Mouse (Mus musculus): ENCODE results near the gene Tns2. TPM values are rescaled to one million over a fixed set of nuclear protein-coding genes. Genes with fewer than 3 reads are reported as not detected.

Gene Tns2
- total and polyA plus RNA-seq, 3 experiments: 114 to 184 (median 130) TPM

DNA sequence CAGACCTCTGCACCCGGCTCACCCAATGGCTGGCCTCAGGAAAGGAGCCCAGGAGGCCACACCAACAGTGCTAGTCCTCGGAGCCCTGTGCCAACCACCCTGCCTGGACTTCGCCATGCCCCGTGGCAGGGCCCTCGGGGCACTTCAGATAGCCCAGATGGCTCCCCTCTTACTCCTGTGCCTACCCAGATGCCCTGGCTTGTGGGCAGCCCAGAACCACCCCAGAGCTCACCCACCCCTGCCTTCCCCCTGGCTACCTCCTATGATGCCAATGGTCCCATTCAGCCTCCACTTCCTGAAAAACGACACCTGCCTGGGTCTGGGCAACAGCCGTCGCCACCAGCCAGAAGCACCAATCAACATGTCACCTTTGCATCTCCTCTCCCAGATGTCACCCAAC lies 12.6 kb downstream of the Tns2 start:
- Histone ChIP-seq H3K27me3 (ENCODE audit: control insufficient read depth, insufficient read depth, low read length) (no peaks in the 10 kb centered on the region), H3K9ac (ENCODE audit: low read depth, low read length) (no peak overlapping the region), H3K4me3 (no peak overlapping the region), H3K27ac (no peak overlapping the region), H3K4me1 (ENCODE audit: control insufficient read depth, insufficient read depth, low read length) (peaks cover 22% of the 10 kb centered on the region), H3K79me2 (replicated peaks; ENCODE audit: control insufficient read depth, insufficient read depth, low read length) (no peaks in the 10 kb centered on the region), H3K36me3 (ENCODE audit: control insufficient read depth, insufficient read depth, low read length) (peaks cover 43% of the 10 kb centered on the region)
- intact Hi-C loops (cut with DNase I): loop anchor here (10.0 kb wide), 1 partner anchor 112 kb away; no protein-coding TSS in a partner anchor
- no peak for TF ChIP-seq EP300 (IDR thresholded peaks at IDR 0.05; ENCODE audit: insufficient read depth, low read depth, low read length)
- TF ChIP-seq CTCF (IDR thresholded peaks at IDR 0.05): no peak
- no peak for TF ChIP-seq POLR2A (IDR thresholded peaks at IDR 0.05; ENCODE audit: insufficient read depth, low read depth, low read length)
- 60% methylated on average over 8 of the region's 8 CpGs for WGBS
- DNase-seq: no peak

DNA sequence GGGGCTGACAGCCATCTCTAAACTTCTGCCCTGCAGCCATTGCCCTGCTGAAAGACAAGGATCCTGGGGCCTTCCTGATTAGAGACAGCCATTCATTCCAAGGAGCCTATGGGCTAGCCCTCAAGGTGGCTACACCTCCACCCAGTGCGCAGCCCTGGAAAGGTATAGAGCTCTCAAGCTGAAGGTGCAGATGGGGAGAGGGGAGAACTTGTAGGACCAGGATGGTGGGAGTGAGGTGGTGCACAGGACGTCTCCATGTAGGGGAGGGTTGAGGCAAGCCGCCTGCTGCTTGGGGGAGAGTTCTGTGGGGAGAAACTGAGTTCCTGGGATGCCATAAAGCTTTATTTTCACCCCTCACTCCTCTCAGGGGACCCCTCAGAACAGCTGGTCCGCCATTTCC lies 13.5 kb downstream of the Tns2 start:
- Histone ChIP-seq H3K36me3 (ENCODE audit: control insufficient read depth, insufficient read depth, low read length) (peaks cover 35% of the 10 kb centered on the region), H3K4me1 (ENCODE audit: control insufficient read depth, insufficient read depth, low read length) (peaks cover 17% of the 10 kb centered on the region), H3K27ac (no peak overlapping the region), H3K4me3 (no peak overlapping the region), H3K79me2 (replicated peaks; ENCODE audit: control insufficient read depth, insufficient read depth, low read length) (no peaks in the 10 kb centered on the region), H3K9ac (ENCODE audit: low read depth, low read length) (no peak overlapping the region), H3K27me3 (ENCODE audit: control insufficient read depth, insufficient read depth, low read length) (no peaks in the 10 kb centered on the region)
- TF ChIP-seq EP300 (IDR thresholded peaks at IDR 0.05; ENCODE audit: insufficient read depth, low read depth, low read length) (no peak), POLR2A (IDR thresholded peaks at IDR 0.05; ENCODE audit: insufficient read depth, low read depth, low read length) (no peak), CTCF (IDR thresholded peaks at IDR 0.05) (no peak)
- intact Hi-C loops (cut with DNase I): loop anchor here (10.0 kb wide), 1 partner anchor 111 kb away; no protein-coding TSS in a partner anchor
- WGBS: 70% methylated on average over 4 of the region's 4 CpGs
- DNase-seq: peak in 1 of 2 experiments; percentile 20

DNA sequence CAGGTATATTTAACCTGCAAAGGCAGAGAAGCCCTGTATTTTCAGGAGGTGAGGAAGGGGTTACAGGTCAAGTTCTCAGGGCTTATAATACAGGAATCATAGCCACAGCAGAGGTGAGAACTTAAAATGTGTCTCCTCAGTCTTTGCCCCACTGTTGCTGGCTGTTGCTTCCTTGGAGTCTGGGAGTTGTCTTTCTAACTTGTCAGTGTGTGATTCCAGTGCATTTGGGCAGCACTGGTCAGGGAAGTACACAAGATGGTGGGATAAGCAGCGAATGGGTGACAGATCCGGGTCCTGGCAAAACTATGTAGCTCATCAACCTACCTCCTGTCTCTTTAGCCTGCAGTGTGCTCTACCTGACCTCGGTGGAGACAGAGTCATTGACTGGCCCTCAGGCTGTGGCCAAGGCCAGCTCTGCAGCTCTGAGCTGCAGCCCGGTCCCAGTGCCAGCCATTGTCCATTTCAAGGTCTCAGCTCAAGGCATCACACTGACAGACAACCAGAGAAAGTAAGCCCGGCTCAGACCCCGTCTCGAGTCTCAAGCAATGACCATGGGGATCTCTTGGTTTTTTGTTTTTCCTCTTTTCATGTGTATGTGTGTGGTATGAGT lies 14.5 kb downstream of the Tns2 start:
- peaks cover 31% of the 10 kb centered on the region for H3K36me3 ChIP-seq (ENCODE audit: control insufficient read depth, insufficient read depth, low read length)
- intact Hi-C loops (cut with DNase I): loop anchor here (10.0 kb wide), 1 partner anchor 110 kb away; no protein-coding TSS in a partner anchor

DNA sequence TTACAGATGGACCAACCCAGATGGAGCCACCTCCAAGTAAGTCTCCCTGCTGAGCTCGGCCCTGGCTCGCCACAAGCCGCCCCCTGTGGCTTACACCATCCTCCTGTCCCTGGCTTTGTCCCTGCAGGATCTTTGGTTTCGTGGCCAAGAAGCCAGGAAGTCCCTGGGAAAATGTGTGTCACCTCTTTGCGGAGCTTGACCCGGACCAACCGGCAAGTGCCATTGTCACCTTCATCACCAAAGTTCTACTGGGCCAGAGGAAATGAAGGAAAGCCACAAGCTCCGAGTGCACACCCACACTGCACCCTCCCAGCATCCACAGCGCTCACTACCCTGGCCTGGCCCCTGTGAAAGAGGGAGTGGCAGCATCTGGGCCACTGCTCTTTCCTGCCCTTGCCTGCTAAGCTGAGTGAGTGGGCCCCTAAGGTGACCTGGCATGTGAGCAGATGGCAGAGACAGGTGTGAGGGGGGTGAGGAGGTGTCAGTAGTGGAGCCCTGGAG lies 15.6 kb downstream of the Tns2 start:
- peak; percentile 30 to 34 for DNase-seq
- 42% methylated on average over 9 of the region's 9 CpGs for WGBS
- peaks cover 31% of the 10 kb centered on the region for H3K36me3 ChIP-seq (ENCODE audit: control insufficient read depth, insufficient read depth, low read length)

More for the DNA sequence above, 14.5 kb downstream of the Tns2 start:
- Histone ChIP-seq H3K9ac (ENCODE audit: low read depth, low read length) (no peak overlapping the region), H3K27me3 (ENCODE audit: control insufficient read depth, insufficient read depth, low read length) (no peaks in the 10 kb centered on the region), H3K4me1 (ENCODE audit: control insufficient read depth, insufficient read depth, low read length) (peaks cover 23% of the 10 kb centered on the region), H3K4me3 (no peak overlapping the region), H3K79me2 (replicated peaks; ENCODE audit: control insufficient read depth, insufficient read depth, low read length) (no peaks in the 10 kb centered on the region), H3K27ac (no peak overlapping the region)
- TF ChIP-seq EP300 (IDR thresholded peaks at IDR 0.05; ENCODE audit: insufficient read depth, low read depth, low read length): no peak
- TF ChIP-seq POLR2A (IDR thresholded peaks at IDR 0.05; ENCODE audit: insufficient read depth, low read depth, low read length): 0 out of 2 replicates have a peak, but pooled peaks have one; percentile 8
- WGBS: 59% methylated on average over 7 of the region's 7 CpGs
- DNase-seq: peak in 1 of 2 experiments; percentile 23

DNA sequence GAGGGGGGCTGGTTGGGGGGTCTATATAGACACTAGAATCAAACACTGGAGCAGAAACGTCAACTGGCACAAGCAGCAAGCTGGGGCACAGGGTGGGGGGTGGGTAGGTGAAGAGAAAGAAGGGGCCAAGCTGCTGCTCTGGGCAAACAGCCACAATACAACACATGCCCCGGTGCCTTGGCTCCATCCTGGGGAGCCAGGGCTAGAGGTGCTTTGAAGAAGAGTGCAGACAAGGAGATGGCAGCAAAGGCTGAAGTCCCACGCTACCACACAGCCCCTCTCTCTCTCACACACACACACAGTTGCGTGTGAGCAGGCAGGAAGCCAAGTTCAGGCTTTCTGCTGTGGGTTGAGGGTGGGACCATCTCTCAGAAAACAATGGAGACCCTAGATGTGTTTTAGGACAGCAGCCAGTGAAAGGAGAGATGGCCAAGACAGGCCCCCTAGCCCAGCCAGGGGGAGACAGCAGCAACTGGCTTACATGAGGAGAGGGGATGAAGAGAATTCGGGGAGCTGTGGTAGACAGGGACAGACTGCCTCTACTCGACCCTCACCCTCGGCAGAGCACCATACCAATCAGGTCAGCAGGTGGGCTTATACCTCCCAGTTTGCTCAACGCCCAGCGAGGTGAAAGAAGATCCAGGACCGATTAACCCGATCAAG lies 16.7 kb downstream of the Tns2 start:
- Histone ChIP-seq H3K4me3 (no peak overlapping the region), H3K9ac (ENCODE audit: low read depth, low read length) (no peak overlapping the region), H3K27me3 (ENCODE audit: control insufficient read depth, insufficient read depth, low read length) (no peaks in the 10 kb centered on the region), H3K36me3 (ENCODE audit: control insufficient read depth, insufficient read depth, low read length) (peaks cover 31% of the 10 kb centered on the region), H3K79me2 (replicated peaks; ENCODE audit: control insufficient read depth, insufficient read depth, low read length) (no peaks in the 10 kb centered on the region), H3K4me1 (ENCODE audit: control insufficient read depth, insufficient read depth, low read length) (peaks cover 33% of the 10 kb centered on the region), H3K27ac (no peak overlapping the region)
- intact Hi-C loops (cut with DNase I): loop anchor here (1.0 to 10.0 kb wide), 2 partner anchors 30 to 108 kb away; no protein-coding TSS in a partner anchor
- 51% methylated on average over 11 of the region's 11 CpGs for WGBS
- TF ChIP-seq CTCF (IDR thresholded peaks at IDR 0.05): no peak
- peak; percentile 61 for TF ChIP-seq POLR2A (IDR thresholded peaks at IDR 0.05; ENCODE audit: insufficient read depth, low read depth, low read length)
- TF ChIP-seq EP300 (IDR thresholded peaks at IDR 0.05; ENCODE audit: insufficient read depth, low read depth, low read length): 0 out of 2 replicates have a peak, but pooled peaks have one; percentile 33
- peak; percentile 31 to 52 for DNase-seq

More for the DNA sequence above, 15.6 kb downstream of the Tns2 start:
- no peaks in the 10 kb centered on the region for H3K79me2 ChIP-seq (replicated peaks; ENCODE audit: control insufficient read depth, insufficient read depth, low read length)
- no peaks in the 10 kb centered on the region for H3K27me3 ChIP-seq (ENCODE audit: control insufficient read depth, insufficient read depth, low read length)
- peaks cover 31% of the 10 kb centered on the region for H3K4me1 ChIP-seq (ENCODE audit: control insufficient read depth, insufficient read depth, low read length)
- H3K9ac ChIP-seq (ENCODE audit: low read depth, low read length): no peak overlapping the region
- H3K4me3 ChIP-seq: no peak overlapping the region
- intact Hi-C loops (cut with DNase I): loop anchor here (10.0 kb wide), 1 partner anchor 109 kb away; no protein-coding TSS in a partner anchor
- TF ChIP-seq EP300 (IDR thresholded peaks at IDR 0.05; ENCODE audit: insufficient read depth, low read depth, low read length) (0 out of 2 replicates have a peak, but pooled peaks have one; percentile 26), POLR2A (IDR thresholded peaks at IDR 0.05; ENCODE audit: insufficient read depth, low read depth, low read length) (no peak; the same call in 1 of the 2 replicates)
- no peak overlapping the region for H3K27ac ChIP-seq
